ENCODE assay signal across 9 mouse cellular contexts in genomic region chr19:5745756-5746710, GRCm38 (mm10). TPM values are rescaled to one million over a fixed set of nuclear protein-coding genes. Genes with fewer than 3 reads are reported as not detected.
A peak's percentile ranks its signal among the peaks of the same experiment; 100 is the strongest.
DNase-seq lines count a peak whose midpoint lies in the region; ATAC-seq lines count a peak whose summit lies in the region.
"Had no signal": no experiment of that assay in that cellular context is flagged by ENCODE, and none has a peak within 500 bp of the region (broad histone marks: within the 10 kb centered on the region; RNA-seq: fewer than 3 reads in every experiment).

No protein-coding gene starts in this region.

- peak overlapping the region; percentile 38 for H3K4me3 ChIP-seq in heart, embryonic 13.5 days
- peak overlapping the region; percentile 21 for H3K4me3 ChIP-seq in hindbrain, embryonic 12.5 days
- peak overlapping the region; percentile 11; the same call in 1 of the 2 replicates for H3K4me3 ChIP-seq in midbrain, embryonic 11.5 days (ENCODE audit: low read depth, low read length)
- H3K4me3 ChIP-seq: heart, adult 2 months had no signal

- H3K36me3 ChIP-seq in heart, embryonic 13.5 days = peaks cover 13% of the 10 kb centered on the region
- H3K36me3 ChIP-seq in hindbrain, embryonic 12.5 days = no peaks in the 10 kb centered on the region
- no peaks in the 10 kb centered on the region for H3K36me3 ChIP-seq in midbrain, embryonic 11.5 days (ENCODE audit: control insufficient read depth, insufficient read depth, low read length)

- peaks cover 88% of the 10 kb centered on the region for H3K27me3 ChIP-seq in heart, embryonic 13.5 days (replicated peaks)
- H3K27me3 ChIP-seq in hindbrain, embryonic 12.5 days = peaks cover 85% of the 10 kb centered on the region
- H3K27me3 ChIP-seq in midbrain, embryonic 11.5 days (ENCODE audit: control insufficient read depth, insufficient read depth, low read length) = peaks cover 45% of the 10 kb centered on the region

- no peak overlapping the region for H3K27ac ChIP-seq in heart, embryonic 13.5 days (replicated peaks)
- no peak overlapping the region for H3K27ac ChIP-seq in hindbrain, embryonic 12.5 days
- H3K27ac ChIP-seq in midbrain, embryonic 11.5 days (ENCODE audit: low read depth, low read length) = no peak overlapping the region
- H3K27ac ChIP-seq: heart, adult 2 months had no signal

- H3K4me1 ChIP-seq in heart, embryonic 13.5 days = peaks cover 56% of the 10 kb centered on the region
- H3K4me1 ChIP-seq in hindbrain, embryonic 12.5 days = peaks cover 48% of the 10 kb centered on the region
- H3K4me1 ChIP-seq in midbrain, embryonic 11.5 days (ENCODE audit: control insufficient read depth, insufficient read depth, low read length) = peaks cover 27% of the 10 kb centered on the region

- peak overlapping the region; percentile 73 for H3K9ac ChIP-seq in heart, embryonic 13.5 days
- peak overlapping the region; percentile 51 for H3K9ac ChIP-seq in hindbrain, embryonic 12.5 days
- peak overlapping the region; percentile 35 for H3K9ac ChIP-seq in midbrain, embryonic 11.5 days (ENCODE audit: low read length)

- WGBS in heart, embryonic 13.5 days = 8% methylated on average over 36 of the region's 36 CpGs
- WGBS in hindbrain, embryonic 12.5 days = 5% methylated on average over 36 of the region's 36 CpGs
- whole genome bisulfite sequencing in midbrain, embryonic 11.5 days = 4% methylated on average over 21 of the region's 36 CpGs

- DNase-seq in heart, postnatal 4 days = no peak
- peak; percentile 62 for DNase-seq in ZHBTc4 (ENCODE audit: low read depth, low spot score)
- peak; percentile 93 for DNase-seq in midbrain, embryonic 11.5 days (ENCODE audit: low spot score, missing footprints)
- no peak for DNase-seq in cerebellum, postnatal 36 days
- DNase-seq in spleen, postnatal 14 days (ENCODE audit: low spot score in 2 of 2) = no peak

- no peaks in the 10 kb centered on the region for H3K9me3 ChIP-seq in heart, embryonic 13.5 days
- no peaks in the 10 kb centered on the region for H3K9me3 ChIP-seq in hindbrain, embryonic 12.5 days (replicated peaks)
- H3K9me3 ChIP-seq in midbrain, embryonic 11.5 days (ENCODE audit: control insufficient read depth, low read length) = no peaks in the 10 kb centered on the region

- peak overlapping the region; percentile 67 for H3K4me2 ChIP-seq in heart, embryonic 13.5 days
- peak overlapping the region; percentile 42 for H3K4me2 ChIP-seq in hindbrain, embryonic 12.5 days (replicated peaks)
- peak overlapping the region; percentile 48 for H3K4me2 ChIP-seq in midbrain, embryonic 11.5 days

- no peak for ATAC-seq in heart, embryonic 13.5 days (ENCODE audit: extremely low read depth, insufficient number of reproducible peaks, low FRiP score, low TSS enrichment)
- no peak for ATAC-seq in hindbrain, embryonic 12.5 days (ENCODE audit: low FRiP score)
- ATAC-seq in midbrain, embryonic 11.5 days (ENCODE audit: low FRiP score) = peak; percentile 15
- no peak for ATAC-seq in inflammation-experienced regulatory T-cells, adult 6 months

RNA-seq across cellular contexts. Expression of gene Ltbp3, which starts 5.3 kb away (rescaled TPM):
- 22.5 and 24.7 TPM in 2 replicates for polyA plus RNA-seq in heart, embryonic 13.5 days (2015; fragmentation: Nextera tagmentation; extraction: Ambion mirVana)
- total RNA-seq in heart, postnatal 4 days (2021) = 10 to 100 TPM; 78.7 to 79.6 TPM
- polyA plus RNA-seq in hindbrain, embryonic 12.5 days (2016; fragmentation: Nextera tagmentation; extraction: Ambion mirVana) = 13.8 and 16.6 TPM in 2 replicates
- polyA plus RNA-seq in midbrain, embryonic 11.5 days (2014; fragmentation: Nextera tagmentation; extraction: Ambion mirVana) = 4.8 and 6.0 TPM in 2 replicates
- polyA plus RNA-seq in inflammation-experienced regulatory T-cells, adult 6 months (2017; shearing (Covaris generic)) = under 1 TPM in 1 of 3 experiments, not detected in 2; 0.77 TPM

RNA-seq across cellular contexts. Expression of gene Fam89b, which starts 16.6 kb away (rescaled TPM):
- polyA plus RNA-seq in heart, embryonic 13.5 days (2015; fragmentation: Nextera tagmentation; extraction: Ambion mirVana) = 79.7 and 82.6 TPM in 2 replicates
- total RNA-seq in heart, postnatal 4 days (2021) = 10 to 100 TPM; 48.3 to 49.0 TPM
- polyA plus RNA-seq in hindbrain, embryonic 12.5 days (2016; fragmentation: Nextera tagmentation; extraction: Ambion mirVana) = 174 and 177 TPM in 2 replicates
- polyA plus RNA-seq in midbrain, embryonic 11.5 days (2014; fragmentation: Nextera tagmentation; extraction: Ambion mirVana) = 157 and 158 TPM in 2 replicates
- 10 to 100 TPM; 13.0 to 57.6 (median 36.1) TPM for polyA plus RNA-seq in inflammation-experienced regulatory T-cells, adult 6 months (2017; shearing (Covaris generic))

RNA-seq across cellular contexts. Expression of gene Ehbp1l1, which starts 19.9 kb away (rescaled TPM):
- 85.9 and 96.8 TPM in 2 replicates for polyA plus RNA-seq in heart, embryonic 13.5 days (2015; fragmentation: Nextera tagmentation; extraction: Ambion mirVana)
- 100 to 1,000 TPM; 179 to 191 TPM for total RNA-seq in heart, postnatal 4 days (2021)
- polyA plus RNA-seq in hindbrain, embryonic 12.5 days (2016; fragmentation: Nextera tagmentation; extraction: Ambion mirVana) = 10.8 and 12.1 TPM in 2 replicates
- 5.3 and 5.4 TPM in 2 replicates for polyA plus RNA-seq in midbrain, embryonic 11.5 days (2014; fragmentation: Nextera tagmentation; extraction: Ambion mirVana)
- 10 to 100 TPM; 12.5 to 43.4 (median 19.4) TPM for polyA plus RNA-seq in inflammation-experienced regulatory T-cells, adult 6 months (2017; shearing (Covaris generic))

RNA-seq across cellular contexts. Expression of gene Scyl1, which starts 25.2 kb away (rescaled TPM):
- 55.8 and 59.6 TPM in 2 replicates for polyA plus RNA-seq in heart, embryonic 13.5 days (2015; fragmentation: Nextera tagmentation; extraction: Ambion mirVana)
- 10 to 100 TPM; 60.6 to 69.0 TPM for total RNA-seq in heart, postnatal 4 days (2021)
- 71.8 and 73.7 TPM in 2 replicates for polyA plus RNA-seq in hindbrain, embryonic 12.5 days (2016; fragmentation: Nextera tagmentation; extraction: Ambion mirVana)
- polyA plus RNA-seq in midbrain, embryonic 11.5 days (2014; fragmentation: Nextera tagmentation; extraction: Ambion mirVana) = 48.2 and 58.6 TPM in 2 replicates
- polyA plus RNA-seq in inflammation-experienced regulatory T-cells, adult 6 months (2017; shearing (Covaris generic)) = 10 to 100 TPM; 14.2 to 19.5 (median 15.4) TPM

RNA-seq across cellular contexts. Expression of gene Kcnk7, which starts 41.9 kb away (rescaled TPM):
- polyA plus RNA-seq in heart, embryonic 13.5 days (2015; fragmentation: Nextera tagmentation; extraction: Ambion mirVana) = 0.29 TPM in 1 of 2 replicates, not detected in the other
- not detected for total RNA-seq in heart, postnatal 4 days (2021)
- polyA plus RNA-seq in hindbrain, embryonic 12.5 days (2016; fragmentation: Nextera tagmentation; extraction: Ambion mirVana) = not detected in 2 replicates
- polyA plus RNA-seq in midbrain, embryonic 11.5 days (2014; fragmentation: Nextera tagmentation; extraction: Ambion mirVana) = not detected in 2 replicates
- 1 to 10 TPM; 1.5 to 5.7 (median 2.6) TPM for polyA plus RNA-seq in inflammation-experienced regulatory T-cells, adult 6 months (2017; shearing (Covaris generic))
- total RNA-seq: heart, adult 2 months had no signal
- polyA plus RNA-seq: heart, adult 2 months had no signal

Comparison
In these comparisons a context has a peak if more than half of its experiments do, and no peak if none do; other contexts are left out.
1. DNase-seq: peak in ZHBTc4 (single experiment) and midbrain, embryonic 11.5 days (single experiment); none in heart, postnatal 4 days (single experiment), cerebellum, postnatal 36 days (0 of 2) and spleen, postnatal 14 days (0 of 2).
2. Peak in every context shown above with its lines, with median percentiles within 50 percentile points of each other: H3K4me2 ChIP-seq, H3K4me3 ChIP-seq and H3K9ac ChIP-seq.